9 mouse cellular contexts compared by ENCODE assay signal in the genomic region with DNA sequence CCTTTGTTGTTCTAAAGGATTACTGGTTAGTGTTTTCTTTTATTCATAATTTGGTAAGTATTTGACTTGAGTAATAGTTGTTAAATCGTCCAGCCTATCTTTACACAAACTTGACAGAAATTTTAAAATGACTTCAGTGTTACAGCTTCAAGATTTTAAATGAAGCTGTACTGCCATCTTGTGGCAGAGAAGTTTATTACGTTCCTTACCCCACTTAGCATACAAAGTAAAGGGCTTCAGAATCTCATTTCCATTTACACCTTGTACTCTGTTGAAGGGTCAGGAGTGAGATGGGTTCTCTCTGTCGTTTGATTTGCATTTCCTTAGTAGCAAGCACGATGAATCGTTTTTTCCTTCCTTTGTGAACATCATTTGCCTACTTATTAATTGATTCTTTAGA. TPM values are rescaled to one million over a fixed set of nuclear protein-coding genes. Genes with fewer than 3 reads are reported as not detected.
DNase-seq lines count a peak whose midpoint lies in the region; ATAC-seq and TF ChIP-seq lines count a peak whose summit lies in the region.
"Had no signal": no experiment of that assay in that cellular context is flagged by ENCODE, and none has a peak within 500 bp of the region (broad histone marks: within the 10 kb centered on the region; RNA-seq: fewer than 3 reads in every experiment).

No protein-coding gene starts in this region.

- peak; percentile 72 for DNase-seq in embryonic facial prominence, embryonic 11.5 days (ENCODE audit: low spot score)
- DNase-seq in embryonic facial prominence, embryonic 10.5 days (ENCODE audit: low spot score), result no peak
- DNase-seq in lung, postnatal 0 days (ENCODE audit: low spot score), result peak; percentile 54
- DNase-seq in lung, postnatal 4 days, result no peak
- DNase-seq in brain, adult 2 months (ENCODE audit: low read depth, low spot score), result peak; percentile 62
- peak; percentile 86 for DNase-seq in midbrain, embryonic 14.5 days
- no peak for DNase-seq in ovary, postnatal 36 days (ENCODE audit: low spot score)

- H3K9me3 ChIP-seq in embryonic facial prominence, embryonic 11.5 days (replicated peaks; ENCODE audit: control insufficient read depth, low read length), result no peaks in the 10 kb centered on the region
- H3K9me3 ChIP-seq in embryonic facial prominence, embryonic 10.5 days, result no peaks in the 10 kb centered on the region
- H3K9me3 ChIP-seq in lung, postnatal 0 days (ENCODE audit: low read length), result no peaks in the 10 kb centered on the region
- no peaks in the 10 kb centered on the region for H3K9me3 ChIP-seq in hindbrain, embryonic 16.5 days (ENCODE audit: control insufficient read depth, low read length)
- H3K9me3 ChIP-seq in midbrain, embryonic 14.5 days (ENCODE audit: control insufficient read depth, low read length), result no peaks in the 10 kb centered on the region

- no peaks in the 10 kb centered on the region for H3K27me3 ChIP-seq in embryonic facial prominence, embryonic 11.5 days (ENCODE audit: control insufficient read depth, insufficient read depth, low read length)
- no peaks in the 10 kb centered on the region for H3K27me3 ChIP-seq in embryonic facial prominence, embryonic 10.5 days (replicated peaks; ENCODE audit: low read depth, poor library complexity, severe bottlenecking)
- no peaks in the 10 kb centered on the region for H3K27me3 ChIP-seq in lung, postnatal 0 days (replicated peaks; ENCODE audit: insufficient read depth, low read length)
- no peaks in the 10 kb centered on the region for H3K27me3 ChIP-seq in hindbrain, embryonic 16.5 days (replicated peaks; ENCODE audit: control insufficient read depth, insufficient read depth, low read length)
- H3K27me3 ChIP-seq in midbrain, embryonic 14.5 days (ENCODE audit: control insufficient read depth, insufficient read depth, low read length), result no peaks in the 10 kb centered on the region

- TF ChIP-seq EP300 in lung, postnatal 0 days (IDR thresholded peaks at IDR 0.05), result no peak

- 5% methylated on average over 5 of the region's 5 CpGs for WGBS in embryonic facial prominence, embryonic 11.5 days
- WGBS in embryonic facial prominence, embryonic 10.5 days, result 8% methylated on average over 5 of the region's 5 CpGs
- 2% methylated on average over 5 of the region's 5 CpGs for WGBS in lung, postnatal 0 days
- WGBS in hindbrain, embryonic 16.5 days, result 8% methylated on average over 5 of the region's 5 CpGs
- 5% methylated on average over 5 of the region's 5 CpGs for WGBS in midbrain, embryonic 14.5 days

- H3K4me1 ChIP-seq in embryonic facial prominence, embryonic 11.5 days (ENCODE audit: control insufficient read depth, insufficient read depth, low read length), result no peaks in the 10 kb centered on the region
- no peaks in the 10 kb centered on the region for H3K4me1 ChIP-seq in embryonic facial prominence, embryonic 10.5 days
- H3K4me1 ChIP-seq in lung, postnatal 0 days (ENCODE audit: insufficient read depth, low read depth, low read length), result no peaks in the 10 kb centered on the region
- H3K4me1 ChIP-seq in hindbrain, embryonic 16.5 days (ENCODE audit: control insufficient read depth, insufficient read depth, low read depth, low read length), result no peaks in the 10 kb centered on the region
- no peaks in the 10 kb centered on the region for H3K4me1 ChIP-seq in midbrain, embryonic 14.5 days (ENCODE audit: control insufficient read depth, insufficient read depth, low read length)

- H3K4me3 ChIP-seq in embryonic facial prominence, embryonic 11.5 days (ENCODE audit: low read depth, low read length), result no peak overlapping the region
- no peak overlapping the region for H3K4me3 ChIP-seq in embryonic facial prominence, embryonic 10.5 days
- no peak overlapping the region for H3K4me3 ChIP-seq in lung, postnatal 0 days (ENCODE audit: low read depth, low read length)
- H3K4me3 ChIP-seq in hindbrain, embryonic 16.5 days (ENCODE audit: low read length), result no peak overlapping the region
- no peak overlapping the region for H3K4me3 ChIP-seq in midbrain, embryonic 14.5 days (replicated peaks; ENCODE audit: low read depth, low read length)

- ATAC-seq in embryonic facial prominence, embryonic 11.5 days (replicated peaks; ENCODE audit: insufficient number of reproducible peaks, low FRiP score, low TSS enrichment, low read depth), result no peak
- no peak for ATAC-seq in lung, postnatal 0 days
- peak; percentile 72; the same call in 1 of the 2 replicates for ATAC-seq in hindbrain, embryonic 16.5 days
- peak; percentile 58; the same call in 1 of the 2 replicates for ATAC-seq in midbrain, embryonic 14.5 days (ENCODE audit: low FRiP score, low TSS enrichment)

- no peak overlapping the region for H3K4me2 ChIP-seq in embryonic facial prominence, embryonic 11.5 days (ENCODE audit: low read depth, low read length)
- H3K4me2 ChIP-seq in lung, postnatal 0 days (replicated peaks; ENCODE audit: low read depth, low read length), result no peak overlapping the region
- H3K4me2 ChIP-seq in hindbrain, embryonic 16.5 days (ENCODE audit: low read length), result no peak overlapping the region
- H3K4me2 ChIP-seq in midbrain, embryonic 14.5 days (ENCODE audit: low read length), result no peak overlapping the region

- no peaks in the 10 kb centered on the region for H3K36me3 ChIP-seq in embryonic facial prominence, embryonic 11.5 days (replicated peaks; ENCODE audit: control insufficient read depth, insufficient read depth, low read depth, low read length)
- H3K36me3 ChIP-seq in embryonic facial prominence, embryonic 10.5 days (replicated peaks), result no peaks in the 10 kb centered on the region
- H3K36me3 ChIP-seq in lung, postnatal 0 days (ENCODE audit: insufficient read depth, low read length), result no peaks in the 10 kb centered on the region
- H3K36me3 ChIP-seq in hindbrain, embryonic 16.5 days (ENCODE audit: control insufficient read depth, insufficient read depth, low read length), result no peaks in the 10 kb centered on the region
- no peaks in the 10 kb centered on the region for H3K36me3 ChIP-seq in midbrain, embryonic 14.5 days (ENCODE audit: control insufficient read depth, insufficient read depth, low read length)

- H3K27ac ChIP-seq in embryonic facial prominence, embryonic 11.5 days (replicated peaks; ENCODE audit: low read depth, low read length), result no peak overlapping the region
- H3K27ac ChIP-seq in embryonic facial prominence, embryonic 10.5 days (replicated peaks), result no peak overlapping the region
- no peak overlapping the region for H3K27ac ChIP-seq in lung, postnatal 0 days (ENCODE audit: low read length)
- no peak overlapping the region for H3K27ac ChIP-seq in hindbrain, embryonic 16.5 days (ENCODE audit: low read depth, low read length)
- no peak overlapping the region for H3K27ac ChIP-seq in midbrain, embryonic 14.5 days (replicated peaks; ENCODE audit: low read depth, low read length)

- H3K9ac ChIP-seq in embryonic facial prominence, embryonic 11.5 days (replicated peaks; ENCODE audit: low read length), result no peak overlapping the region
- H3K9ac ChIP-seq in lung, postnatal 0 days (replicated peaks; ENCODE audit: low read depth), result no peak overlapping the region
- H3K9ac ChIP-seq in hindbrain, embryonic 16.5 days (ENCODE audit: low read depth, low read length), result no peak overlapping the region
- no peak overlapping the region for H3K9ac ChIP-seq in midbrain, embryonic 14.5 days (replicated peaks; ENCODE audit: low read length)

- TF ChIP-seq CTCF in lung, postnatal 0 days (IDR thresholded peaks at IDR 0.05), result peak; percentile 61

RNA-seq across cellular contexts. Expression of a gene that starts 14.9 kb away (rescaled TPM):
- polyA plus RNA-seq in embryonic facial prominence, embryonic 11.5 days (2014; fragmentation: Nextera tagmentation; extraction: Ambion mirVana), result not detected in 2 replicates
- not detected in 2 replicates for polyA plus RNA-seq in embryonic facial prominence, embryonic 10.5 days (2016; fragmentation: Nextera tagmentation; extraction: Ambion mirVana)
- polyA plus RNA-seq in lung, postnatal 0 days (2015; fragmentation: Nextera tagmentation; extraction: Ambion mirVana), result not detected in 2 replicates
- not detected in 2 replicates for polyA plus RNA-seq in hindbrain, embryonic 16.5 days (2015; fragmentation: Nextera tagmentation; extraction: Ambion mirVana)
- polyA plus RNA-seq in midbrain, embryonic 14.5 days (2014; fragmentation: Nextera tagmentation; extraction: Ambion mirVana), result not detected in 2 replicates
- polyA plus RNA-seq: intestine, embryonic 14.5 days had no signal

RNA-seq across cellular contexts. Expression of a gene that starts 24.9 kb away (rescaled TPM):
- polyA plus RNA-seq in embryonic facial prominence, embryonic 11.5 days (2014; fragmentation: Nextera tagmentation; extraction: Ambion mirVana), result not detected in 2 replicates
- polyA plus RNA-seq in embryonic facial prominence, embryonic 10.5 days (2016; fragmentation: Nextera tagmentation; extraction: Ambion mirVana), result not detected in 2 replicates
- polyA plus RNA-seq in lung, postnatal 0 days (2015; fragmentation: Nextera tagmentation; extraction: Ambion mirVana), result not detected in 2 replicates
- polyA plus RNA-seq in hindbrain, embryonic 16.5 days (2015; fragmentation: Nextera tagmentation; extraction: Ambion mirVana), result not detected in 2 replicates
- not detected in 2 replicates for polyA plus RNA-seq in midbrain, embryonic 14.5 days (2014; fragmentation: Nextera tagmentation; extraction: Ambion mirVana)
- polyA plus RNA-seq: intestine, embryonic 14.5 days had no signal

RNA-seq across cellular contexts. Expression of a gene that starts 40.0 kb away (rescaled TPM):
- not detected in 2 replicates for polyA plus RNA-seq in embryonic facial prominence, embryonic 11.5 days (2014; fragmentation: Nextera tagmentation; extraction: Ambion mirVana)
- polyA plus RNA-seq in embryonic facial prominence, embryonic 10.5 days (2016; fragmentation: Nextera tagmentation; extraction: Ambion mirVana), result not detected in 2 replicates
- not detected in 2 replicates for polyA plus RNA-seq in lung, postnatal 0 days (2015; fragmentation: Nextera tagmentation; extraction: Ambion mirVana)
- polyA plus RNA-seq in hindbrain, embryonic 16.5 days (2015; fragmentation: Nextera tagmentation; extraction: Ambion mirVana), result not detected in 2 replicates
- polyA plus RNA-seq in midbrain, embryonic 14.5 days (2014; fragmentation: Nextera tagmentation; extraction: Ambion mirVana), result not detected in 2 replicates
- polyA plus RNA-seq: intestine, embryonic 14.5 days had no signal

RNA-seq across cellular contexts. Expression of a gene that starts 47.2 kb away (rescaled TPM):
- polyA plus RNA-seq in embryonic facial prominence, embryonic 11.5 days (2014; fragmentation: Nextera tagmentation; extraction: Ambion mirVana), result not detected in 2 replicates
- not detected in 2 replicates for polyA plus RNA-seq in embryonic facial prominence, embryonic 10.5 days (2016; fragmentation: Nextera tagmentation; extraction: Ambion mirVana)
- not detected in 2 replicates for polyA plus RNA-seq in lung, postnatal 0 days (2015; fragmentation: Nextera tagmentation; extraction: Ambion mirVana)
- not detected in 2 replicates for polyA plus RNA-seq in hindbrain, embryonic 16.5 days (2015; fragmentation: Nextera tagmentation; extraction: Ambion mirVana)
- polyA plus RNA-seq in midbrain, embryonic 14.5 days (2014; fragmentation: Nextera tagmentation; extraction: Ambion mirVana), result not detected in 2 replicates
- polyA plus RNA-seq: intestine, embryonic 14.5 days had no signal

Comparison
In these comparisons a context has a peak if more than half of its experiments do, and no peak if none do; other contexts are left out.
1. DNase-seq: peak in embryonic facial prominence, embryonic 11.5 days (single experiment), lung, postnatal 0 days (single experiment), brain, adult 2 months (single experiment) and midbrain, embryonic 14.5 days (single experiment); none in embryonic facial prominence, embryonic 10.5 days (single experiment), lung, postnatal 4 days (0 of 2) and ovary, postnatal 36 days (single experiment).
2. ATAC-seq: peak in hindbrain, embryonic 16.5 days (single experiment) and midbrain, embryonic 14.5 days (single experiment); none in embryonic facial prominence, embryonic 11.5 days (single experiment) and lung, postnatal 0 days (single experiment).